Mouse (Mus musculus) 3134 (cell line): Measurements from ENCODE around the gene Nxf1.

Experiments
- DNase-seq: peaks from one replicate; pipeline ENCODE4 v3.0.0-alpha.2; 2011; ENCODE audit warnings: low spot score; ENCODE audit not compliant: insufficient read length; ENCODE audit errors: extremely low read depth

Nxf1 gene

DNA sequence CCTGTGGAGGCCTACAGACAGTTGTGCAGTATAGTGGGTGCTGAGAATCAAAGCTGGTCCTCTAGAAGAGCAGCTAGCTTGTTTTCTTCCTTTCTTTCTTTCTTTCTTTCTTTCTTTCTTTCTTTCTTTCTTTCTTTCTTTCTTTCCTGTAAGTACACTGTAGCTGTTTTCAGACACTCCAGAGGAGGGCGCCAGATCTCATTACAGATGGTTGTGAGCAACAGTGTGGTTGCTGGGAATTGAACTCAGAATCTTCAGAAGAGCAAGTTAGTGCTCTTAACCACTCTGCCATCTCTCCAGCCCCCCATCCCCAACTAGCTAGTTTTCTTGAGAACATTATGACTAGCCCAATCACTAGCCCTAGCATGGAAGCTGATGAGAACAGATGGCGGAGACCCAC, 3.9 kb downstream of the Nxf1 start:
- no peak for DNase-seq

DNA sequence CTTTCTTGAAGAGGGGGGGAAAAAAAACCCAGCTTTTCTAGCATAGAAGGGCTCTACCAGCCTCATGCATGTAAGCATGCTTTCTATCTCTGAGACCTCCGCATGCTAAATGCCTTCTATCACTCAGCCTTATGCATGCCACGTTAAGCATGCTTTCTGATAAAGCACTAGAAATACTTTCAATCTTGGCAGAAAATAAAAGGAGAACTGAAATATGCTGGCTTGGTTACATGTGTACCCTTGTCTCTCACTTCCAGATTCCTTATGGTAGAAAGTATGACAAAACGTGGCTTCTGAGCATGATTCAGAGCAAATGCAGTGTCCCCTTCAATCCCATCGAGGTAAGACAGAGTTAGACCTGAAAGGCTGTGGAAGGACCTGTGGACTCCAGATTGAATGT, 6.4 kb downstream of the Nxf1 start:
- DNase-seq = no peak

DNA sequence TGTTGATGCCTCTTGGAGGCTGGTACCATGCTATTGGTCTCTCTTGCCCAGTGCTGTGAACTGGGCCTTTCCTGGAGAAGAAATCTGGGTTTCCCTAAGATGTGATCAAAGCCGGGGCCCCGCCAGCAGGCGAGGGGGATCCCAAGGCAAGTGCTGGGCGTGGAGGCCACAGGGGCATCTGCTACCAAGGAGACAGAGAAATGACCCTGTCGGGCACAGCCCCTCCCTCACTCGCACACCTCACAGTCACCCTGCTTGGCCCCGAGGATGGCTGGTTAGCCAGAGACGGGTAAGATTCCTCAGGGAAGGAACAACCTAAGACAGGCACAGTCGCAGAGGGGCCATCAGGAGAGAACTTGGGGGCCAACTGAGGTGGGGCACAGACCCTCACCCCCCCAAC, 8.7 kb downstream of the Nxf1 start:
- DNase-seq = no peak

GRCm38 (mm10) chr19:8770567-8771270, 13.8 kb downstream of the Nxf1 start, which contains the start of gene Tmem223:
TSS of gene Tmem223 (plus strand) at chr19:8770996.
- peak; percentile 46 for DNase-seq

- no peak for DNase-seq
Measured at GRCm38 (mm10) chr19:8772996-8773395, 16.1 kb downstream of the Nxf1 start.

DNA sequence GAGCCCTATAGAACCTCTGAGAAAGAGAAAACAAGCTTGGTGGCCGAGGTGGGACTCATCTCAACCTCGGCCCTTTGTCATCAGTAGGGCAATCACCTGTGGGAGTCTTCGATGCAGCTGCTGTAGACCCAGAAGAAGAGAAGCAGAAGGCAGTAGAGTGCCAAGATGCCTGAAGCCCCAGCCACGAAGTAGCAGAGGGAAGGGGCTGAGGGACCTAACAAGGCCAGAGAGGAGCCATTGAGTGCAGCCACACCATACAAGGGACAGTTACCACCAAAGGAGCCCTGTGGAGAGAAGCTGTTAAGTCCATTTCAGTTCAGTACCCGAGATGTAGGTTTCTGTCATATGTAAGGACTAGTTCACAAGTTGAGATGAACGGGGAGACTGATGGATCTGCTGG, 16.5 kb downstream of the Nxf1 start:
- no peak for DNase-seq

GRCm38 (mm10) chr19:8774086-8774835, 17.4 kb downstream of the Nxf1 start, which contains the start of gene Tmem179b:
TSS of gene Tmem179b (minus strand) at chr19:8774467.
- peak; percentile 93 for DNase-seq

DNA sequence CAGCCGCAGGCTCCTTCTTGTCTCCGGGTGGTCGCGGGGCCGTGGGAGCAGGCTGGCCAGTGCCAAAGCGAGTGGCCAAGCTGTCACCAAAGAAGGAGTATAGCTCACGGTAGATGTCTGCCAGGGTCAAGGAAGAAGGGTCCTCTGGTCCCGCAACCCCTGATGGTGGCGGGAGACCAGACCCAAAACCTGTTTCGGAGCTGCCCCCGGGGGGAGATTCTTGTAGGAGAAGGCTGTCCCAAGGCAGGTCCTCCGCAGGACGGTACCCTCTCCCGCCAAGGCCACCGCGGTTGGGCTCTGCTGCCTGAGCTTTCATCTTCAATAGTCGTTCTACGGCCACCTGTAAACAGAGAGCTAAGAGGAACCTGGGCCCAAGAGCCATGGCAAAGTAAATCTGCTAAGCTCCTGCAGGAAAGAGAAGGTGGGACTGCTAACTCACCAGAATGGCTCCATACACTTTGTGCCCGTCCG, 18.1 kb downstream of the Nxf1 start:
- no peak for DNase-seq

GRCm38 (mm10) chr19:8786008-8786781, 29.3 kb downstream of the Nxf1 start, which contains the start of gene Taf6l:
TSS of gene Taf6l (minus strand) at chr19:8786417.
- peak; percentile 89 for DNase-seq

- DNase-seq = no peak
Measured at GRCm38 (mm10) chr19:8788521-8788920, 31.6 kb downstream of the Nxf1 start.

- no peak for DNase-seq
Measured at GRCm38 (mm10) chr19:8789171-8789570, 32.3 kb downstream of the Nxf1 start.

DNA sequence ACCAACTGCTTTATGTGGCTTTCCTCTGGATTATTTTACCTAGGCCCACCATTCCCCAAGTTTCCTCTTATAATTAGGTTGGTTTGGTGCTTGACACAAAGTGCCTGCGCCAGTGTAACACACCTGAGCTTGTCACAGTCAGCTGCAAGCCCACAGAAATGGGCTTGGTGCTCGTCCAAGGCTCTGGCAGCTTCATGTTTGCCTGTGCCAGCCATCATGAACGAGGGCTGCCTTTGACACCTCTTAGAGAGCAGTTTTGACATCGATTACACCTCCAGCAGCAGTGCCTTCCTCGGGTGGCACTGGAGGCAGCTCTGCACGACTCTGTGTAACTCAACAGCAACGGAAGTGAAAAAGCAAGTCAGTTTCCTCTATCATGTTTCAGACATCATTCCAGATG, 33.3 kb downstream of the Nxf1 start:
- DNase-seq = no peak

DNA sequence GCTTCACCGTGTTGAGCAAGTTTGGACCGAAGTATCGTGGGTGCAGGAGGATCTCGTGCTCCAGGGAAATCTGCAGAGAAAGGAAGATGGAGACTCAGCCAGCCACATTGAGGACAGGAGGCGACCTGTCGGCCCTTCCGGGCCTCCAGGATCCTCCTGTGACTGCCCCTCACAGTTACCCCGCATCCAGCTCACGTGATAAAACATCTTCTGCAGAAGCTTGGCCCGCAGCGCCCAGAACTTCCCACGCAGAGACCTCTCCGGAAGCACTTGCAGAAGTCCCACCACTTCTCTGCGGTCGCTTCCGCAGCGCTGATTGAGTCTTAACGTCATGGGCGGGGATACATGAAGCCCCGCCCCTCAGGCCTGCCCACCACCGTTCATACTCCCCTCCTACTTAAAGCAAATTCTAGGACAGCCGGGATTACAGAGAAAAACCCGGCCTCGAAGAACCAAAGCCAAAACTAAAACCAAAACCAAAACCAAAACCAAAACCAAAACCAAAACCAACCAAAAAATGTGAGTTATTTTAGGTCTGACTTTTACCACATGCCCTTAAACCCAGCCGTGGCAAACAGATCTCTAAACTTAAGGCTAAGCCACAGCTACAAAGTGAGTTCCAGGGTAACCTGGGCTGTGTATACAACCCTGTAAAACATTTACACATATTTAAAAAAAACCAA, 41.5 kb downstream of the Nxf1 start, which contains the start of gene Polr2g:
Gene Polr2g (minus strand): TSS at position 314 of the 683 bp plus-strand sequence.
- peak; percentile 93 for DNase-seq

- DNase-seq = no peak
Measured at GRCm38 (mm10) chr19:8798947-8799315, 42.1 kb downstream of the Nxf1 start.

DNA sequence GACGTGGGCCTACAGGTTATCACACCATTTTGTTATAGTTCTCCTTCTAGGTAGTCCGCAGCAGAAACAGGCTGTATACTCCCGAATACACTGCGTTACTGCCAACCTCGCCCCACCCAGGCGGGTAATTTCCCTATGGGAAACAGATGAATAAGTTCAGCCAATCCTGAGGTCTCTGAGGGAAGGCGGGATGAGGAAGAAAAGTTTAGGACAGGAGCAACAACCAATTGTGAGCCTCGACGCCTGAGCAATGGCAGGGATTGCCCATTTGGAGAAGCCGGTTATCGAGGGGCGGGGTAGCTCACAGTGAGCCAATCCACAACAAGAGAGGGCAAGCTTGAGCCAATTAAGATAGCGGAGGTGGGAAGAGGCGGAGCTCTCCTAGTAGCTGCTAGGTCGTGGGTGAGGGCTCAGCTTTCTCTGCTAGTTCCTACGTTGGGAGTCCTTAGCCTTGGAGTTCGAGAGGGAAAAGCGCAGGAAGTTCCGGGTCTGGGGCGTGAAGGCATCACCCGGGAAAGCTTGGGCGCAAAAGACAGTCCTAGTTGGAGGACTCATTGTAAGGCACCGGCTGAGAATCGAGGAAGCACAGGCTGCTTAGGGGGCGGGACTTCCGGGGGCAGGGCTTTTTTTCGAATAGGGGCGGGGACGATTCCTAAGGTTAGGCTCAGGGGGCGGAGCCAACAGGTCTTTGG, 45.4 kb downstream of the Nxf1 start, which contains the start of gene Zbtb3:
Gene Zbtb3 (plus strand): TSS at position 426 of the 692 bp plus-strand sequence.
- peak; percentile 89 for DNase-seq

DNA sequence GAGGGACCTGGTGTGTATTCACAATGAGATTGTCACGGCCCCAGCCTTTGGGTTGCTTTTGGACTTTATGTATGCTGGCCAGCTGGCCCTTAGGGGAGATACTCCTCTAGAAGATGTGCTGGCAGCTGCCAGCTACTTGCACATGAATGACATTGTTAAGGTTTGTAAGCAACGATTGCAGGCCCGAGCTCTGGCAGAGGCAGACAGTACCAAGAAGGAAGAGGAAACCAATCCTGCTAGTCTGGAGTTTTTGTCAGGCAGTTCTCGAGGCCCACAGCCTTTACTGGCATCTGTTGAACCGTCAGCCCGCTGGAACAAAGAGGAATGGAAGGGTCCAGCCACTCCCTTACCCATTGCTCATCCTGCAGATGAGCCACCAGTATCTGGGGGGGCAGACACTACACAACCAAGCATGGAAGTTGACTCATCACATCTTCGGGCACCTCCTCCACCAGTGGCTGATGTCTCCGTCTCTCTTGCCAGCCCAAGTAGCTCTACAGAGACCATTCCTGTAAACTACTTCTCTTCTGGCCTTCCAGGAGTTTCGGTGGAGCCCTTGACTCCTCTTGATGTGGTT, 46.4 kb downstream of the Nxf1 start:
- DNase-seq = no peak

- no peak for DNase-seq
Measured at GRCm38 (mm10) chr19:8803879-8804660, 47.2 kb downstream of the Nxf1 start.

- no peak for DNase-seq
Measured at GRCm38 (mm10) chr19:8806810-8807209, 49.9 kb downstream of the Nxf1 start.

- DNase-seq = no peak
Measured at GRCm38 (mm10) chr19:8815812-8816211, 58.9 kb downstream of the Nxf1 start.
